Mouse (Mus musculus): ENCODE measurements around the gene Kcnj4.

DNA sequence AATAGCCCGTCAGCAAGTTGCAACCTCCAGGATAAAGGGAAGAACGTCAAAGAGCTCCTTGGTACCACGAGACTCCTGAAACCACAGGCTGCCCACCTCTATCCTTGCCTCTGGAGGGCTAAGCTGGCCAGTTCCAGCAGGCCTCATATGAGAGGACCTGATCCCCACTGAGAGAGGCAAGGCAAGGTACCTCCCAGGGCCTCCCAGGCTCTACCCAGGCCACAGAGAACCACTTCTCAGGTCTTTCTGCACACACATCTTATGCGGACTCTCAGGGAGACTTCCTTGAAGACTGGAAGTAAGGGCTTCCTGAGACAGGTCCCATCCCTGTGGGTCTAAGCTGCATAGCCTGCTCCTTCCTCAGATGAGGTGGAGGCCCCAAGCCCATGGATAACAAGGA, 65.7 kb downstream of the Kcnj4 start:
- no peak for TF ChIP-seq CTCF (IDR thresholded peaks at IDR 0.05; ENCODE audit: insufficient read depth, low read length)
- no peak for TF ChIP-seq POLR2A (IDR thresholded peaks at IDR 0.05; ENCODE audit: borderline replicate concordance, extremely low read depth, low read depth, low read length)
